11 mouse cellular contexts compared by ENCODE assay signal in genomic region chr13:56615864-56616263, GRCm38 (mm10). TPM values are rescaled to one million over a fixed set of nuclear protein-coding genes. Genes with fewer than 3 reads are reported as not detected.
DNase-seq lines count a peak whose midpoint lies in the region; ATAC-seq and TF ChIP-seq lines count a peak whose summit lies in the region.
"Had no signal": no experiment of that assay in that cellular context is flagged by ENCODE, and none has a peak within 500 bp of the region (broad histone marks: within the 10 kb centered on the region; RNA-seq: fewer than 3 reads in every experiment).

No protein-coding gene starts in this region.

- ATAC-seq in lung, embryonic 14.5 days (ENCODE audit: insufficient read depth), result no peak
- peak; percentile 13 for ATAC-seq in granulocyte monocyte progenitor cell, adult 5-6 weeks (replicated peaks; ENCODE audit: poor library complexity, severe bottlenecking)

- peaks cover 45% of the 10 kb centered on the region for H3K4me1 ChIP-seq in lung, embryonic 14.5 days (ENCODE audit: insufficient read depth)

- H3K36me3 ChIP-seq in lung, embryonic 14.5 days (ENCODE audit: insufficient read depth), result peaks cover 15% of the 10 kb centered on the region; the same call in 1 of the 2 replicates
- H3K36me3 ChIP-seq: heart, embryonic 15.5 days; neural tube, embryonic 13.5 days had no signal

- H3K27me3 ChIP-seq in lung, embryonic 14.5 days (ENCODE audit: insufficient read depth, low read length), result no peaks in the 10 kb centered on the region
- H3K27me3 ChIP-seq: limb, embryonic 13.5 days had no signal

- WGBS in lung, embryonic 14.5 days, result 56% methylated on average over 9 of the region's 9 CpGs

- peak; percentile 27 for DNase-seq in cerebellum, adult 8-10 months
- DNase-seq in cerebellum, adult 11-12 months, result no peak
- DNase-seq in lung, embryonic 14.5 days, result peak; percentile 60
- no peak for DNase-seq in lung, postnatal 25 days (ENCODE audit: low spot score)
- peak; percentile 35 for DNase-seq in retina, postnatal 1 day
- no peak for DNase-seq in frontal cortex, postnatal 10 days (ENCODE audit: low spot score in 2 of 2)
- DNase-seq in adrenal gland, postnatal 25 days, result no peak

- peak; percentile 57 for TF ChIP-seq CTCF in lung, embryonic 14.5 days (IDR thresholded peaks at IDR 0.05; ENCODE audit: low read depth)

- 0 out of 2 replicates have a peak overlapping the region, but pooled peaks have one; percentile 36 for H3K27ac ChIP-seq in lung, embryonic 14.5 days (ENCODE audit: low read depth)
- H3K27ac ChIP-seq: heart, embryonic 15.5 days; limb, embryonic 13.5 days; neural tube, embryonic 13.5 days had no signal

- H3K4me3 ChIP-seq in lung, embryonic 14.5 days (ENCODE audit: low read depth, low read length), result no peak overlapping the region
- H3K4me3 ChIP-seq: heart, embryonic 15.5 days; limb, embryonic 13.5 days; neural tube, embryonic 13.5 days had no signal

- no peak overlapping the region; the same call in 1 of the 2 replicates for H3K4me2 ChIP-seq in lung, embryonic 14.5 days
- H3K4me2 ChIP-seq: heart, embryonic 15.5 days; limb, embryonic 13.5 days; neural tube, embryonic 13.5 days had no signal

- H3K9ac ChIP-seq in lung, embryonic 14.5 days, result no peak overlapping the region
- H3K9ac ChIP-seq: heart, embryonic 15.5 days; limb, embryonic 13.5 days; neural tube, embryonic 13.5 days had no signal

- no peaks in the 10 kb centered on the region for H3K9me3 ChIP-seq in lung, embryonic 14.5 days (ENCODE audit: low read depth, low read length)
- H3K9me3 ChIP-seq: heart, embryonic 15.5 days; limb, embryonic 13.5 days; neural tube, embryonic 13.5 days had no signal

RNA-seq across cellular contexts. Expression of gene Tgfbi, which starts 6.5 kb away (rescaled TPM):
- 165 and 171 TPM in 2 replicates for polyA plus RNA-seq in lung, embryonic 14.5 days (2014; fragmentation: Nextera tagmentation; extraction: Ambion mirVana)
- total RNA-seq in granulocyte monocyte progenitor cell, adult 5-6 weeks (2014; fragmentation: Nextera tagmentation), result 10.1 and 15.3 TPM in 2 replicates
- total RNA-seq in granulocyte monocyte progenitor cell, adult 5-6 weeks (2017), result 15.6 and 21.7 TPM in 2 replicates
- 26.5 and 32.9 TPM in 2 replicates for total RNA-seq in adrenal gland, postnatal 25 days (2021)

Comparison
In these comparisons a context has a peak if more than half of its experiments do, and no peak if none do; other contexts are left out.
1. DNase-seq: peak in cerebellum, adult 8-10 months (single experiment), lung, embryonic 14.5 days (single experiment) and retina, postnatal 1 day (single experiment); none in cerebellum, adult 11-12 months (single experiment), lung, postnatal 25 days (single experiment), frontal cortex, postnatal 10 days (0 of 2) and adrenal gland, postnatal 25 days (single experiment).